Mouse (Mus musculus) ovary, adult 2 months (tissue): ENCODE data around the gene Flrt1. TPM values are rescaled to one million over a fixed set of nuclear protein-coding genes. Genes with fewer than 3 reads are reported as not detected.

ENCODE experiments used
- polyA plus RNA-seq: library from polyadenylated mRNA; depleted of rRNA; stranded (reverse); fragments of >200 nt; gene quantifications from 2 replicates; pipeline ENCODE4 v1.2.3, GENCODE M21; 2012; rRNA removed

Flrt1 gene
- 5.2 and 5.6 TPM in 2 replicates for polyA plus RNA-seq

GRCm38 (mm10) chr19:7105544-7105943 is at the start of gene Flrt1:
Gene Flrt1, minus strand, starts transcription at chr19:7105729.

DNA sequence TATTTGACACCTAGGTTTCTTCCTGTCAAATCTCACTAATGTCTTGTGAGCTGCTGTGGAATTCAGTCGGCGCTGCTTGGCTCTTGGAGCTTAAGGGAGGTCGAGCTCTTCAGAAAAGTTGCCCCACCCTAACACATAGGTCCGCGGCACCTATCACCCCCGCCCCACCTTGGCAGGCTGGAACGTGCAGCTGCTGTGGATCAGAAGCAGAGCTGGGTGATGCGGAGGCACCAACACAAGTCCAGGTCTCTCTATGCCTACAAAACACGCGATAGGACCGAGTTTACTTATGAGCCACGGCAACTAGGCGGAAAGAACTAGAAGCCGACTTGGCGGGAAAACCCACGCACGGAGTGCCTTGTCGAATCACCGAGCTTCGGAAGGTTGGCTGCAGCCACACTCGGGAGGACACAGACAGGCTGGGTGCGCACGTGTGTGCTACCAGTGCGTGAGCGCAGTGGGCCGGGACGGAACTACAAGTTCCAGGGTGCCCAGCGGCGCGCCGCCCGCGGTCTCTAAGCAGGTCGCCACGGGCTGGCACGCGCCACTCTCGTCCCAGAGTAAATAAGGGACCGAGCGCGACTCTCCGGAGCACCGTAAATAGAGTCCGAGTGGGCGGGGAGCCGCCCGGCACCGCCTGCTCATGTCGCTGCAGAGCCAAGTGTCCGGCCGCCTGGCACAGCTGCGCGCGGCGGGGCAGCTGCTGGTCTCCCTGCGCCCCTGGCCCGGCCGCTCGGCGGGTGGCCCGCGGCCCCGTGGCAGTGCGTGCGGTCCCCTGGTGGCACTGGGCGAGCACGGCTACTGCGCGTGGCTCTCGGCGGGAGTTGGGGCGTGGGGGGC is 49.1 kb downstream of the Flrt1 start, which contains the start of gene Macrod1:
Gene Macrod1 (plus strand): TSS at position 563 of the 840 bp plus-strand sequence.

Other genes with a start within 250 kb of the Flrt1 start
- gene Ccdc88b, start 247.5 kb downstream of the Flrt1 start, polyA plus RNA-seq: 9.2 and 14.4 TPM in 2 replicates
- 136 and 165 TPM in 2 replicates for gene Trmt112, start 196.0 kb downstream of the Flrt1 start, polyA plus RNA-seq
- 81.1 and 89.3 TPM in 2 replicates for gene Prdx5, start 195.6 kb downstream of the Flrt1 start, polyA plus RNA-seq
- 41.5 and 54.3 TPM in 2 replicates for gene Esrra, start 183.9 kb downstream of the Flrt1 start, polyA plus RNA-seq
- 0.67 and 0.96 TPM in 2 replicates for gene Catsperz, start 180.3 kb downstream of the Flrt1 start, polyA plus RNA-seq
- 0.31 and 0.43 TPM in 2 replicates for gene Kcnk4, start 171.2 kb downstream of the Flrt1 start, polyA plus RNA-seq
- gene Bad, start 163.9 kb downstream of the Flrt1 start, polyA plus RNA-seq: 110 and 113 TPM in 2 replicates
- gene Gpr137, start 163.2 kb downstream of the Flrt1 start, polyA plus RNA-seq: 149 and 153 TPM in 2 replicates
- 195 and 257 TPM in 2 replicates for gene Ppp1r14b, start 130.8 kb downstream of the Flrt1 start, polyA plus RNA-seq
- 124 and 128 TPM in 2 replicates for gene Plcb3, start 129.3 kb downstream of the Flrt1 start, polyA plus RNA-seq
- gene Fkbp2, start 125.2 kb downstream of the Flrt1 start, polyA plus RNA-seq: 38.2 and 48.3 TPM in 2 replicates
- gene Vegfb, start 118.1 kb downstream of the Flrt1 start, polyA plus RNA-seq: 69.8 and 79.7 TPM in 2 replicates
- gene Dnajc4, start 113.2 kb downstream of the Flrt1 start, polyA plus RNA-seq: 42.1 and 55.2 TPM in 2 replicates
- 59.8 and 60.4 TPM in 2 replicates for gene Nudt22, start 109.6 kb downstream of the Flrt1 start, polyA plus RNA-seq
- gene Trpt1, start 109.6 kb downstream of the Flrt1 start, polyA plus RNA-seq: 12.4 TPM in 2 replicates
- 12.7 and 13.1 TPM in 2 replicates for gene Fermt3, start 86.3 kb downstream of the Flrt1 start, polyA plus RNA-seq
- 63.8 and 71.7 TPM in 2 replicates for gene Stip1, start 65.8 kb downstream of the Flrt1 start, polyA plus RNA-seq
- 50.2 and 54.3 TPM in 2 replicates for gene Macrod1, start 48.9 kb downstream of the Flrt1 start, polyA plus RNA-seq
- gene Otub1, start 100.6 kb upstream of the Flrt1 start, polyA plus RNA-seq: 174 and 216 TPM in 2 replicates
- gene Cox8a, start 111.9 kb upstream of the Flrt1 start, polyA plus RNA-seq: 2,339 and 2,765 TPM in 2 replicates
- gene Naa40, start 135.5 kb upstream of the Flrt1 start, polyA plus RNA-seq: 25.1 and 35.6 TPM in 2 replicates
- gene Rcor2, start 161.6 kb upstream of the Flrt1 start, polyA plus RNA-seq: 12.9 and 15.4 TPM in 2 replicates
- 86.8 and 104 TPM in 2 replicates for gene Mark2, start 236.1 kb upstream of the Flrt1 start, polyA plus RNA-seq